ENCODE assay signal across 30 mouse cellular contexts in genomic region chr11:4222046-4222950, GRCm38 (mm10). TPM values are rescaled to one million over a fixed set of nuclear protein-coding genes. Genes with fewer than 3 reads are reported as not detected.
DNase-seq lines count a peak whose midpoint lies in the region; ATAC-seq and TF ChIP-seq lines count a peak whose summit lies in the region.
"Had no signal": no experiment of that assay in that cellular context is flagged by ENCODE, and none has a peak within 500 bp of the region (broad histone marks: within the 10 kb centered on the region; RNA-seq: fewer than 3 reads in every experiment).

No protein-coding gene starts in this region.

- TF ChIP-seq RAD21 in MEL (IDR thresholded peaks at IDR 0.05; ENCODE audit: low read depth, low read length), result no peak

- no peak for TF ChIP-seq POLR2A in spleen, adult 2 months (IDR thresholded peaks at IDR 0.05; ENCODE audit: low read depth, low read length)
- TF ChIP-seq POLR2A in MEL (IDR thresholded peaks at IDR 0.05; ENCODE audit: control insufficient read depth in 1 of 2, insufficient read depth in 1 of 2, low read depth in 1 of 2, low read length in 2 of 2, poor library complexity in 1 of 2), result no peak

- peak overlapping the region; percentile 51 for H3K9ac ChIP-seq in MEL (ENCODE audit: control insufficient read depth, low read depth, low read length, poor library complexity, severe bottlenecking)
- 0 out of 2 replicates have a peak overlapping the region, but pooled peaks have one; percentile 4 for H3K9ac ChIP-seq in liver, embryonic 12.5 days
- H3K9ac ChIP-seq: embryonic facial prominence, embryonic 13.5 days; neural tube, embryonic 13.5 days had no signal

- H3K4me2 ChIP-seq in liver, embryonic 12.5 days, result no peak overlapping the region
- H3K4me2 ChIP-seq: embryonic facial prominence, embryonic 13.5 days; heart, embryonic 11.5 days; neural tube, embryonic 13.5 days had no signal

- 40% methylated on average over 17 of the region's 17 CpGs for WGBS in spleen, adult 2 months
- WGBS in liver, embryonic 12.5 days (ENCODE audit: insufficient replicate concordance), result 69% methylated on average over 17 of the region's 17 CpGs

- no peak for TF ChIP-seq CTCF in spleen, adult 2 months (IDR thresholded peaks at IDR 0.05; ENCODE audit: extremely low read depth, insufficient read depth, insufficient read length, insufficient replicate concordance)
- TF ChIP-seq CTCF in MEL (IDR thresholded peaks at IDR 0.05 in 2 of 3, conservative IDR thresholded peaks at IDR 0.05 in 1 of 3; ENCODE audit: control insufficient read depth in 1 of 3, insufficient read depth in 1 of 3, low read depth in 2 of 3, low read length in 3 of 3, poor library complexity in 1 of 3, severe bottlenecking in 1 of 3), result no peak

- H3K4me1 ChIP-seq in spleen, adult 2 months (ENCODE audit: control insufficient read depth, insufficient read depth, insufficient read length), result peaks cover 8% of the 10 kb centered on the region
- H3K4me1 ChIP-seq in MEL (ENCODE audit: control insufficient read depth in 1 of 2, insufficient read depth in 2 of 2, low read length in 2 of 2), result peaks cover 4 to 35% of the 10 kb centered on the region in 2 experiments; a peak in 3 of 4 replicates
- peaks cover 92% of the 10 kb centered on the region for H3K4me1 ChIP-seq in liver, embryonic 12.5 days

- H3K9me3 ChIP-seq in MEL (replicated peaks; ENCODE audit: insufficient read depth, low read length), result no peaks in the 10 kb centered on the region
- no peaks in the 10 kb centered on the region for H3K9me3 ChIP-seq in liver, embryonic 12.5 days (replicated peaks)
- H3K9me3 ChIP-seq: embryonic facial prominence, embryonic 13.5 days; hindbrain, embryonic 10.5 days; neural tube, embryonic 13.5 days had no signal

- no peak for DNase-seq in spleen, adult 2 months (ENCODE audit: low read depth in 1 of 2, low spot score in 2 of 2)
- DNase-seq in spleen, postnatal 4 days (ENCODE audit: low spot score in 2 of 2), result no peak
- peak; percentile 85 for DNase-seq in MEL (ENCODE audit: low read depth, low spot score)
- DNase-seq in right cerebral cortex, postnatal 10 days (ENCODE audit: low spot score in 2 of 2), result no peak
- no peak for DNase-seq in left cerebral cortex, adult 8-10 months (ENCODE audit: low spot score in 2 of 2)
- DNase-seq: adrenal gland, postnatal 36 days; cerebellum, adult 18-20 months; cerebellum, postnatal 25 days; embryo, embryonic 11 days; kidney, postnatal 25 days; left cerebral cortex, postnatal 4 days; lung, postnatal 4 days; thymus, adult 18-20 months; thymus, postnatal 36 days had no signal

- no peak for TF ChIP-seq EP300 in MEL (IDR thresholded peaks at IDR 0.05; ENCODE audit: low read depth in 1 of 2, low read length in 2 of 2)

- H3K36me3 ChIP-seq in spleen, adult 2 months (ENCODE audit: control insufficient read depth, insufficient read depth, low read length), result no peaks in the 10 kb centered on the region
- peaks cover 0 to 20% of the 10 kb centered on the region in 2 experiments; a peak in 2 of 4 replicates for H3K36me3 ChIP-seq in MEL (ENCODE audit: control insufficient read depth in 1 of 2, insufficient read depth in 2 of 2, low read length in 2 of 2)
- no peaks in the 10 kb centered on the region for H3K36me3 ChIP-seq in liver, embryonic 12.5 days
- H3K36me3 ChIP-seq: embryonic facial prominence, embryonic 13.5 days; hindbrain, embryonic 10.5 days; midbrain, embryonic 10.5 days; neural tube, embryonic 13.5 days had no signal

- no peaks in the 10 kb centered on the region for H3K27me3 ChIP-seq in spleen, adult 2 months (ENCODE audit: control insufficient read depth, insufficient read depth, low read length)
- no peaks in the 10 kb centered on the region for H3K27me3 ChIP-seq in MEL (ENCODE audit: control insufficient read depth in 1 of 2, insufficient read depth in 2 of 2, low read length in 2 of 2)
- H3K27me3 ChIP-seq in liver, embryonic 12.5 days (replicated peaks), result peaks cover 22% of the 10 kb centered on the region

- H3K4me3 ChIP-seq in spleen, adult 2 months (ENCODE audit: extremely low read depth, insufficient read depth, insufficient read length), result no peak overlapping the region
- H3K4me3 ChIP-seq in MEL (ENCODE audit: control insufficient read depth in 1 of 2, insufficient read depth in 1 of 2, low read depth in 2 of 2, low read length in 2 of 2), result peak overlapping the region; percentile 5 to 30; a peak in 3 of 4 replicates
- no peak overlapping the region for H3K4me3 ChIP-seq in liver, embryonic 12.5 days
- H3K4me3 ChIP-seq: embryonic facial prominence, embryonic 13.5 days; hindbrain, embryonic 10.5 days; layer of hippocampus, adult 2 months; midbrain, embryonic 10.5 days; myocyte; neural tube, embryonic 13.5 days had no signal

- no peak for ATAC-seq in liver, embryonic 12.5 days
- ATAC-seq in megakaryocyte, adult 5-6 weeks (ENCODE audit: poor library complexity, severe bottlenecking), result 0 out of 2 replicates have a peak, but pooled peaks have one; percentile 19
- ATAC-seq: forebrain, embryonic 14.5 days; hindbrain, postnatal 0 days; midbrain, embryonic 16.5 days had no signal

- no peaks in the 10 kb centered on the region; the same call in 1 of the 2 replicates for H3K79me2 ChIP-seq in MEL (ENCODE audit: control insufficient read depth, insufficient read depth, low read length, poor library complexity)

- 0 out of 2 replicates have a peak overlapping the region, but pooled peaks have one; percentile 25 for H3K27ac ChIP-seq in spleen, adult 2 months (ENCODE audit: insufficient read depth, low read length)
- H3K27ac ChIP-seq in MEL (ENCODE audit: control insufficient read depth, low read depth, low read length), result peak overlapping the region; percentile 80
- H3K27ac ChIP-seq in liver, embryonic 12.5 days, result peak overlapping the region; percentile 57; the same call in 1 of the 2 replicates
- H3K27ac ChIP-seq: embryonic facial prominence, embryonic 13.5 days; hindbrain, postnatal 0 days; layer of hippocampus, adult 2 months; midbrain, embryonic 10.5 days; neural tube, embryonic 13.5 days had no signal

TF ChIP-seq in MEL, 35 proteins besides CTCF, POLR2A, EP300 and RAD21 (continues in another document):
- no peak for TF ChIP-seq POLR2AphosphoS5 (IDR thresholded peaks at IDR 0.05; ENCODE audit: borderline replicate concordance, low read depth, low read length)
- no peak for TF ChIP-seq MAZ (IDR thresholded peaks at IDR 0.05; ENCODE audit: low read depth, low read length)
- TF ChIP-seq ETS1 (IDR thresholded peaks at IDR 0.05; ENCODE audit: low read depth, low read length), result 0 out of 2 replicates have a peak, but pooled peaks have one; percentile 9
- TF ChIP-seq POLR2AphosphoS2 (IDR thresholded peaks at IDR 0.05; ENCODE audit: low read length), result no peak
- peak; percentile 58; the same call in 1 of the 2 replicates for TF ChIP-seq TBP (IDR thresholded peaks at IDR 0.05; ENCODE audit: low read depth, low read length)
- TF ChIP-seq MAX (IDR thresholded peaks at IDR 0.05; ENCODE audit: low read length), result peak; percentile 55; the same call in 1 of the 2 replicates
- no peak for TF ChIP-seq GABPA (IDR thresholded peaks at IDR 0.05; ENCODE audit: low read depth, low read length)
- no peak for TF ChIP-seq MAFK (IDR thresholded peaks at IDR 0.05; ENCODE audit: borderline replicate concordance, low read depth, low read length)
- no peak for TF ChIP-seq UBTF (IDR thresholded peaks at IDR 0.05; ENCODE audit: borderline replicate concordance, insufficient read depth, low read depth, low read length)
- no peak for TF ChIP-seq KAT2A (conservative IDR thresholded peaks at IDR 0.05; ENCODE audit: low read depth, low read length)
- no peak for TF ChIP-seq NRF1 (IDR thresholded peaks at IDR 0.05; ENCODE audit: insufficient read depth, low read depth, low read length, poor library complexity, severe bottlenecking)
- no peak for TF ChIP-seq ZNF384 (IDR thresholded peaks at IDR 0.05; ENCODE audit: low read depth, low read length)

RNA-seq across cellular contexts. Expression of gene Castor1, which starts 4.3 kb away (rescaled TPM):
- polyA plus RNA-seq in spleen, adult 2 months (2012; rRNA removed), result 9.9 and 11.4 TPM in 2 replicates
- total RNA-seq in MEL (2012; rRNA removed), result 6.6 and 7.1 TPM in 2 replicates
- 10 to 100 TPM in 1 of 2 experiments, not detected in 1; 11.8 TPM for polyA plus RNA-seq in MEL (2012; ENCODE audit: insufficient read depth in 1 of 2, insufficient read length in 2 of 2, low read depth in 1 of 2, low replicate concordance in 2 of 2, missing spikeins in 1 of 2)
- 2.1 and 2.3 TPM in 2 replicates for polyA plus RNA-seq in liver, embryonic 12.5 days (2016; fragmentation: Nextera tagmentation; extraction: Ambion mirVana)
- 1.2 and 1.3 TPM in 2 replicates for total RNA-seq in megakaryocyte, adult 5-6 weeks (2015)
- total RNA-seq in megakaryocyte, adult 5-6 weeks (2017), result 1.1 and 2.3 TPM in 2 replicates
- 1 to 10 TPM; 3.1 to 5.9 (median 4.4) TPM for total RNA-seq in left cerebral cortex, adult 8-10 months (2022)

RNA-seq across cellular contexts. Expression of gene Osm, which starts 13.9 kb away (rescaled TPM):
- 3.3 and 3.7 TPM in 2 replicates for polyA plus RNA-seq in spleen, adult 2 months (2012; rRNA removed)
- 11.2 and 15.4 TPM in 2 replicates for total RNA-seq in MEL (2012; rRNA removed)
- polyA plus RNA-seq in MEL (2012; ENCODE audit: insufficient read depth in 1 of 2, insufficient read length in 2 of 2, low read depth in 1 of 2, low replicate concordance in 2 of 2, missing spikeins in 1 of 2), result 10 to 100 TPM in 1 of 2 experiments, not detected in 1; 10.6 TPM
- 0.48 and 0.55 TPM in 2 replicates for polyA plus RNA-seq in liver, embryonic 12.5 days (2016; fragmentation: Nextera tagmentation; extraction: Ambion mirVana)
- 26.6 and 34.4 TPM in 2 replicates for total RNA-seq in megakaryocyte, adult 5-6 weeks (2015)
- total RNA-seq in megakaryocyte, adult 5-6 weeks (2017), result 31.9 and 39.2 TPM in 2 replicates
- total RNA-seq in left cerebral cortex, adult 8-10 months (2022), result under 1 TPM in 2 of 4 experiments, not detected in 2; 0.53 to 0.55 TPM
- total RNA-seq: gastrocnemius, adult 8-10 months; hindbrain, postnatal 0 days; liver, adult 2 months had no signal
- polyA plus RNA-seq: embryonic facial prominence, embryonic 13.5 days; kidney, embryonic 14.5 days; liver, adult 2 months; myocyte; neural tube, embryonic 13.5 days had no signal

RNA-seq across cellular contexts. Expression of gene Lif, which starts 35.1 kb away (rescaled TPM):
- polyA plus RNA-seq in spleen, adult 2 months (2012; rRNA removed), result 0.95 and 1.6 TPM in 2 replicates
- total RNA-seq in MEL (2012; rRNA removed), result 0.10 and 0.27 TPM in 2 replicates
- under 1 TPM in 1 of 2 experiments, not detected in 1; 0.31 TPM for polyA plus RNA-seq in MEL (2012; ENCODE audit: insufficient read depth in 1 of 2, insufficient read length in 2 of 2, low read depth in 1 of 2, low replicate concordance in 2 of 2, missing spikeins in 1 of 2)
- polyA plus RNA-seq in liver, embryonic 12.5 days (2016; fragmentation: Nextera tagmentation; extraction: Ambion mirVana), result not detected in 2 replicates
- total RNA-seq in megakaryocyte, adult 5-6 weeks (2015), result 0.18 and 0.31 TPM in 2 replicates
- total RNA-seq in megakaryocyte, adult 5-6 weeks (2017), result 1.1 and 6.7 TPM in 2 replicates
- total RNA-seq in left cerebral cortex, adult 8-10 months (2022), result 1 to 10 TPM in 1 of 4 experiments, under 1 TPM in 3; 0.66 to 1.3 (median 0.94) TPM
- total RNA-seq: liver, adult 2 months had no signal
- polyA plus RNA-seq: erythroblast, embryonic 14.5 days; forebrain, embryonic 14.5 days; kidney, embryonic 14.5 days; neural tube, embryonic 13.5 days had no signal

RNA-seq across cellular contexts. Expression of gene Tbc1d10a, which starts 35.7 kb away (rescaled TPM):
- 46.7 and 53.9 TPM in 2 replicates for polyA plus RNA-seq in spleen, adult 2 months (2012; rRNA removed)
- total RNA-seq in MEL (2012; rRNA removed), result 26.3 and 27.4 TPM in 2 replicates
- polyA plus RNA-seq in MEL (2012; ENCODE audit: insufficient read depth in 1 of 2, insufficient read length in 2 of 2, low read depth in 1 of 2, low replicate concordance in 2 of 2, missing spikeins in 1 of 2), result 10 to 100 TPM in 1 of 2 experiments, not detected in 1; 23.0 TPM
- 9.8 and 10.7 TPM in 2 replicates for polyA plus RNA-seq in liver, embryonic 12.5 days (2016; fragmentation: Nextera tagmentation; extraction: Ambion mirVana)
- total RNA-seq in megakaryocyte, adult 5-6 weeks (2015), result 2.5 and 3.8 TPM in 2 replicates
- 5.5 and 8.3 TPM in 2 replicates for total RNA-seq in megakaryocyte, adult 5-6 weeks (2017)
- 10 to 100 TPM; 24.1 to 33.2 (median 28.3) TPM for total RNA-seq in left cerebral cortex, adult 8-10 months (2022)

Comparison
In these comparisons a context has a peak if more than half of its experiments do, and no peak if none do; other contexts are left out.
1. H3K27ac ChIP-seq: peak in every context shown above with its lines; median percentile 80 in MEL; 57 in liver, embryonic 12.5 days; 25 in spleen, adult 2 months.
2. H3K4me3 ChIP-seq: peak in MEL (2 of 2); none in spleen, adult 2 months (single experiment) and liver, embryonic 12.5 days (single experiment).